ENCODE assay signal across 22 mouse cellular contexts in the genomic region with DNA sequence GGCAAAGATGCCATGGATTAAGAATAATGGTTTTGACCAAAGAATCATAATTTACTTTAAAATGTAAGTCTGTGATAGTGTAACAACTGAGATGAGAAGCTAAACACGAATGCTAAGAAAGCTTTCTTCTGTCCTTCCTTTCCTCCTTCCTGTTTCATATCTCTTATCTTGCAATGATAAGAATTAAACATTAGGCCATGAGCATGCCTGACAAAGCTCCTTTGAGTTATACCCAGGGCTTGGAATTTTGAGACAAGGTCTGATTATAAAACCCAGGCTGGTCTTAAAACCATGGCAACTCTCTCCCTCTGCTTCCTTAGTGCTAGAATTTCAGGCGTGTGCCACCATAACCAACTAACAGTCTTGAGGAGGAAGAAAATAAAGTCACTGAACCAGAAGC. TPM values are rescaled to one million over a fixed set of nuclear protein-coding genes. Genes with fewer than 3 reads are reported as not detected.
DNase-seq lines count a peak whose midpoint lies in the region; ATAC-seq and TF ChIP-seq lines count a peak whose summit lies in the region.
"Had no signal": no experiment of that assay in that cellular context is flagged by ENCODE, and none has a peak within 500 bp of the region (broad histone marks: within the 10 kb centered on the region; RNA-seq: fewer than 3 reads in every experiment).

No protein-coding gene starts in this region.

- TF ChIP-seq EP300 in stomach, postnatal 0 days (optimal IDR thresholded peaks at IDR 0.05): no peak
- TF ChIP-seq EP300 in MEL (IDR thresholded peaks at IDR 0.05; ENCODE audit: low read depth in 1 of 2, low read length in 2 of 2): no peak

- WGBS in forebrain, postnatal 0 days: 64% methylated on average over 2 of the region's 2 CpGs
- 78% methylated on average over 2 of the region's 2 CpGs for WGBS in forebrain, embryonic 15.5 days
- WGBS in stomach, embryonic 15.5 days: 33% methylated on average over 2 of the region's 2 CpGs
- 38% methylated on average over 2 of the region's 2 CpGs for WGBS in stomach, postnatal 0 days

- TF ChIP-seq CTCF in forebrain, postnatal 0 days (IDR thresholded peaks at IDR 0.05; ENCODE audit: low read depth): no peak
- no peak for TF ChIP-seq CTCF in stomach, postnatal 0 days (IDR thresholded peaks at IDR 0.05; ENCODE audit: low read depth)
- no peak for TF ChIP-seq CTCF in MEL (IDR thresholded peaks at IDR 0.05 in 2 of 3, conservative IDR thresholded peaks at IDR 0.05 in 1 of 3; ENCODE audit: control insufficient read depth in 1 of 3, insufficient read depth in 1 of 3, low read depth in 2 of 3, low read length in 3 of 3, poor library complexity in 1 of 3, severe bottlenecking in 1 of 3)

- H3K4me1 ChIP-seq in forebrain, postnatal 0 days (ENCODE audit: insufficient read depth): no peaks in the 10 kb centered on the region
- H3K4me1 ChIP-seq in forebrain, embryonic 15.5 days: no peaks in the 10 kb centered on the region
- H3K4me1 ChIP-seq in stomach, embryonic 15.5 days: no peaks in the 10 kb centered on the region
- H3K4me1 ChIP-seq in stomach, postnatal 0 days (replicated peaks; ENCODE audit: control insufficient read depth, insufficient read depth): no peaks in the 10 kb centered on the region
- H3K4me1 ChIP-seq in MEL (ENCODE audit: control insufficient read depth in 1 of 2, insufficient read depth in 2 of 2, low read length in 2 of 2): no peaks in the 10 kb centered on the region

- H3K79me2 ChIP-seq in MEL (ENCODE audit: control insufficient read depth, insufficient read depth, low read length, poor library complexity): no peaks in the 10 kb centered on the region

- TF ChIP-seq RAD21 in MEL (IDR thresholded peaks at IDR 0.05; ENCODE audit: low read depth, low read length): no peak

- H3K9ac ChIP-seq in forebrain, postnatal 0 days: no peak overlapping the region
- no peak overlapping the region for H3K9ac ChIP-seq in forebrain, embryonic 15.5 days (replicated peaks)
- H3K9ac ChIP-seq in stomach, embryonic 15.5 days: no peak overlapping the region
- no peak overlapping the region for H3K9ac ChIP-seq in stomach, postnatal 0 days (ENCODE audit: low read length)
- no peak overlapping the region for H3K9ac ChIP-seq in MEL (ENCODE audit: control insufficient read depth, low read depth, low read length, poor library complexity, severe bottlenecking)

- no peak for TF ChIP-seq POLR2A in MEL (IDR thresholded peaks at IDR 0.05; ENCODE audit: control insufficient read depth in 1 of 2, insufficient read depth in 1 of 2, low read depth in 1 of 2, low read length in 2 of 2, poor library complexity in 1 of 2)

- H3K27ac ChIP-seq in forebrain, postnatal 0 days (ENCODE audit: low read depth, low read length): no peak overlapping the region
- no peak overlapping the region for H3K27ac ChIP-seq in forebrain, embryonic 15.5 days (replicated peaks)
- H3K27ac ChIP-seq in stomach, embryonic 15.5 days: no peak overlapping the region
- no peak overlapping the region for H3K27ac ChIP-seq in stomach, postnatal 0 days (replicated peaks)
- no peak overlapping the region for H3K27ac ChIP-seq in MEL (ENCODE audit: control insufficient read depth, low read depth, low read length)

- H3K4me2 ChIP-seq in forebrain, postnatal 0 days (ENCODE audit: low read depth): no peak overlapping the region
- H3K4me2 ChIP-seq in forebrain, embryonic 15.5 days (replicated peaks): no peak overlapping the region
- H3K4me2 ChIP-seq in stomach, embryonic 15.5 days: no peak overlapping the region
- H3K4me2 ChIP-seq in stomach, postnatal 0 days (replicated peaks; ENCODE audit: low read depth): no peak overlapping the region

- no peaks in the 10 kb centered on the region for H3K36me3 ChIP-seq in forebrain, postnatal 0 days (ENCODE audit: insufficient read depth)
- no peaks in the 10 kb centered on the region for H3K36me3 ChIP-seq in forebrain, embryonic 15.5 days
- no peaks in the 10 kb centered on the region for H3K36me3 ChIP-seq in stomach, embryonic 15.5 days
- no peaks in the 10 kb centered on the region for H3K36me3 ChIP-seq in stomach, postnatal 0 days (ENCODE audit: control insufficient read depth, insufficient read depth, low read length)
- H3K36me3 ChIP-seq in MEL (ENCODE audit: control insufficient read depth in 1 of 2, insufficient read depth in 2 of 2, low read length in 2 of 2): peaks cover 0 to 2% of the 10 kb centered on the region in 2 experiments; a peak in 1 of 4 replicates
- H3K36me3 ChIP-seq: G1E had no signal

- no peak for ATAC-seq in forebrain, postnatal 0 days
- no peak for ATAC-seq in forebrain, embryonic 15.5 days (replicated peaks)
- peak; percentile 60; the same call in 1 of the 2 replicates for ATAC-seq in stomach, embryonic 15.5 days (ENCODE audit: insufficient read depth, low FRiP score, low read depth)
- no peak for ATAC-seq in stomach, postnatal 0 days (ENCODE audit: low FRiP score, low TSS enrichment)
- ATAC-seq: activated CD4-positive, CD25-positive, alpha-beta regulatory T cell, adult 4 months; CD4-positive, CD25-positive, alpha-beta regulatory T cell, adult 4 months; Patski had no signal

- H3K27me3 ChIP-seq in forebrain, postnatal 0 days (ENCODE audit: insufficient read depth, low read length): no peaks in the 10 kb centered on the region
- H3K27me3 ChIP-seq in forebrain, embryonic 15.5 days: no peaks in the 10 kb centered on the region
- no peaks in the 10 kb centered on the region for H3K27me3 ChIP-seq in stomach, embryonic 15.5 days (replicated peaks)
- no peaks in the 10 kb centered on the region for H3K27me3 ChIP-seq in stomach, postnatal 0 days (ENCODE audit: control insufficient read depth, insufficient read depth, low read length)
- H3K27me3 ChIP-seq in MEL (ENCODE audit: control insufficient read depth in 1 of 2, insufficient read depth in 2 of 2, low read length in 2 of 2): no peaks in the 10 kb centered on the region
- H3K27me3 ChIP-seq: CH12.LX had no signal

- H3K9me3 ChIP-seq in forebrain, postnatal 0 days (ENCODE audit: low read length): no peaks in the 10 kb centered on the region
- H3K9me3 ChIP-seq in forebrain, embryonic 15.5 days: no peaks in the 10 kb centered on the region
- no peaks in the 10 kb centered on the region for H3K9me3 ChIP-seq in stomach, embryonic 15.5 days
- H3K9me3 ChIP-seq in stomach, postnatal 0 days (ENCODE audit: control insufficient read depth, low read length): no peaks in the 10 kb centered on the region
- H3K9me3 ChIP-seq in MEL (replicated peaks; ENCODE audit: insufficient read depth, low read length): no peaks in the 10 kb centered on the region

- peak; percentile 7 for DNase-seq in forebrain, postnatal 0 days
- DNase-seq in stomach, postnatal 0 days (ENCODE audit: low spot score): no peak
- DNase-seq in MEL (ENCODE audit: low read depth, low spot score): no peak
- DNase-seq in urinary bladder, adult 18-20 months (ENCODE audit: low spot score in 2 of 2): no peak
- DNase-seq: adrenal gland, adult 2 months; adrenal gland, adult 8-10 months; adrenal gland, postnatal 10 days; adrenal gland, postnatal 14 days; adrenal gland, postnatal 25 days; adrenal gland, postnatal 36 days; B cell, adult 2 months; cerebellum, adult 11 months; cerebellum, adult 11-12 months; cerebellum, adult 18-20 months; cerebellum, adult 2 months had no signal

- H3K4me3 ChIP-seq in forebrain, postnatal 0 days (ENCODE audit: low read depth, low read length): no peak overlapping the region
- no peak overlapping the region for H3K4me3 ChIP-seq in forebrain, embryonic 15.5 days
- H3K4me3 ChIP-seq in stomach, embryonic 15.5 days (replicated peaks): no peak overlapping the region
- H3K4me3 ChIP-seq in stomach, postnatal 0 days (ENCODE audit: low read depth, low read length): no peak overlapping the region
- H3K4me3 ChIP-seq in MEL (ENCODE audit: control insufficient read depth in 1 of 2, insufficient read depth in 1 of 2, low read depth in 2 of 2, low read length in 2 of 2): no peak overlapping the region

TF ChIP-seq in MEL, 35 proteins besides CTCF, POLR2A, EP300 and RAD21:
- TF ChIP-seq JUND (IDR thresholded peaks at IDR 0.05; ENCODE audit: low read depth, low read length) (no peak), GATA1 (IDR thresholded peaks at IDR 0.05; ENCODE audit: low read depth, low read length) (peak; percentile 65; the same call in 1 of the 2 replicates)

RNA-seq across cellular contexts. Expression of a gene that starts 22.2 kb away (rescaled TPM):
- total RNA-seq in forebrain, postnatal 0 days (2014; rRNA removed): 46.5 and 50.3 TPM in 2 replicates
- 36.2 and 46.1 TPM in 2 replicates for polyA plus RNA-seq in forebrain, postnatal 0 days (2015; fragmentation: Nextera tagmentation; extraction: Ambion mirVana)
- 16.8 and 18.9 TPM in 2 replicates for polyA plus RNA-seq in forebrain, embryonic 15.5 days (2015; fragmentation: Nextera tagmentation; extraction: Ambion mirVana)
- polyA plus RNA-seq in stomach, embryonic 15.5 days (2015; fragmentation: Nextera tagmentation; extraction: Ambion mirVana): 1.5 and 2.5 TPM in 2 replicates
- polyA plus RNA-seq in stomach, postnatal 0 days (2015; fragmentation: Nextera tagmentation; extraction: Ambion mirVana): 0.96 and 1.2 TPM in 2 replicates
- total RNA-seq in MEL (2012; rRNA removed): not detected in 2 replicates
- polyA plus RNA-seq in MEL (2012; ENCODE audit: insufficient read depth in 1 of 2, insufficient read length in 2 of 2, low read depth in 1 of 2, low replicate concordance in 2 of 2, missing spikeins in 1 of 2): not detected
- polyA plus RNA-seq: activated CD4-positive, CD25-positive, alpha-beta regulatory T cell, adult 4 months; CD4-positive, CD25-positive, alpha-beta regulatory T cell, adult 4 months; G1E had no signal
